Mouse (Mus musculus): ENCODE data around the gene Cym.

Gene Cym

DNA sequence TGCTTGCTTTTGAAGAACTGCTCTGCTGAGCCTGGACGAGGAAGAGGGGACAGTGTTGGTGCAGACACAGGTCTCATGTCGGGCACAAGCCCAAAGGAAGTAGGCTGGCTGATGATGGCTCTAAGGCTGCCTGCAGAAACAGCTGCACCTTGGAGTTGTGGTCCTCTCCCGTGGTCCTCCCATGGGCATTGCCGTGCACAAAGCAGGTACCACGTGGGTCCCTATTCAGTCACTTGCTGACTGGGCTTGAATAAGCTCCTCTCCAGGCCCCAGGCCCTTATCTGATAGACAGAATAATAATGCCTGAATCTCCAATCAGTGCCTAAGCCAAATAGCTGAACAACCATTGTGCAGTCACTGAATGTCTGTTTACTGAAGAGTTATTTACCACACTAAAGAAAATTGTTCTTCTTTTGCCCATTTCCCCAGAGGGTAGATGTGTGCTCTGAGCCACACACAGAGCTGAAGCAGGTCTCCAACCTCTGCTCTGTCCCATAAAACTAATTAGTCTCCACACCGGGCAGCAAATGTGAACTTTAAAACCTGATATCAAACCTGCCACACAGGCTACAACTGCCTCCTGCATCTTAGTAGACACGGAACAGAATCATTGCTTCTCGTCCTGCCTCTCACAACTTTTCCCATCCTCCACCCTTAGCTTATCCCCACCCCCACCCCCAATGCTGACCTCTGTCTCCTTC lies 5.0 kb downstream of the Cym start:
- Histone ChIP-seq H3K27me3 (ENCODE audit: insufficient read depth, low read length) (0 out of 2 replicates have a peak, but pooled peaks cover 8% of the 10 kb centered on the region), H3K4me3 (replicated peaks; ENCODE audit: low read length) (no peak overlapping the region), H3K9me3 (ENCODE audit: low read length) (no peaks in the 10 kb centered on the region), H3K36me3 (ENCODE audit: insufficient read depth, low read length) (no peaks in the 10 kb centered on the region), H3K4me1 (replicated peaks; ENCODE audit: low read depth, low read length) (no peaks in the 10 kb centered on the region)
- TF ChIP-seq POU5F1 (IDR thresholded peaks at IDR 0.05; ENCODE audit: borderline replicate concordance, low read length) = no peak
- TF ChIP-seq CTCF (conservative IDR thresholded peaks at IDR 0.05; ENCODE audit: low read length) = no peak
- no peak for TF ChIP-seq NANOG (IDR thresholded peaks at IDR 0.05; ENCODE audit: borderline replicate concordance, low read length)

GRCm38 (mm10) chr3:107214606-107215005 lies 6.9 kb downstream of the Cym start:
- Histone ChIP-seq H3K9me3 (ENCODE audit: low read length) (no peaks in the 10 kb centered on the region), H3K27me3 (ENCODE audit: insufficient read depth, low read length) (0 out of 2 replicates have a peak, but pooled peaks cover 8% of the 10 kb centered on the region), H3K4me3 (replicated peaks; ENCODE audit: low read length) (no peak overlapping the region), H3K36me3 (ENCODE audit: insufficient read depth, low read length) (no peaks in the 10 kb centered on the region), H3K4me1 (replicated peaks; ENCODE audit: low read depth, low read length) (no peaks in the 10 kb centered on the region)
- TF ChIP-seq CTCF (conservative IDR thresholded peaks at IDR 0.05; ENCODE audit: low read length) = no peak
- no peak for TF ChIP-seq POU5F1 (IDR thresholded peaks at IDR 0.05; ENCODE audit: borderline replicate concordance, low read length)
- no peak for TF ChIP-seq NANOG (IDR thresholded peaks at IDR 0.05; ENCODE audit: borderline replicate concordance, low read length)

GRCm38 (mm10) chr3:107207625-107208253 lies 13.8 kb downstream of the Cym start:
- Histone ChIP-seq H3K4me1 (replicated peaks; ENCODE audit: low read depth, low read length) (peaks cover 8% of the 10 kb centered on the region), H3K9me3 (ENCODE audit: low read length) (no peaks in the 10 kb centered on the region), H3K4me3 (replicated peaks; ENCODE audit: low read length) (no peak overlapping the region), H3K36me3 (ENCODE audit: insufficient read depth, low read length) (no peaks in the 10 kb centered on the region), H3K27me3 (ENCODE audit: insufficient read depth, low read length) (0 out of 2 replicates have a peak, but pooled peaks cover 5% of the 10 kb centered on the region)
- no peak for TF ChIP-seq NANOG (IDR thresholded peaks at IDR 0.05; ENCODE audit: borderline replicate concordance, low read length)

DNA sequence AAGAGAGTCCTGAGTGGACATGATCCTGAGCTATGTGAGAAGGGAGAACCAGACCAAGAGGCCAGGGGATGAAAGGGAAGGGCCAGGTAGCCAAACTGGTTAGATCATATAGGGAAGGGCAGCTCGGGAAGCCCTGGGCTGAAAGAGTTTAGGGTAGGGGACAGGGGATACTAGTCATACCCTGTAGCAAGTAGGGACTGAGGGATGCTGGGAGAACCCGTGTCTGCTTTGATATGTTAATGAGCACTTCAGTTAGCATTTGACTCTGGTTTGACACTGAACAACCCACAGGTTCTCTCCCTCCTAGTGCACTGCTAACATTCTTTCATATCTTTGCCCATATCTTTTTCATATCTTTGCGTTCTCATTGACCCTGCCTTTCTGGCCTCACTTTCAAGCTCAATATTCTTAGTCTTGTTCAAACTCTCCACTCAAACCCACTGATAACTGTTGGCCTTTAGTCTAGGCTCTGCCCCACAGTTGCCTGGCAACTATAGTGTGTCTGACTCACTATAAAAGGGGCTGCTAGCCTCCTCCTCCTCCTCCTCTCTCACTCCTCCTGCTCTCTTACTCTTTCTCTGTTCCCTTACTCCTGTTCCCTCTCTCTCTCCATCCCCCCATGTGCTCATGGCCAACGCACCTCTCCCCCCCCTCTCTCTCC lies 14.9 kb downstream of the Cym start:
- Histone ChIP-seq H3K4me3 (replicated peaks; ENCODE audit: low read length) (no peak overlapping the region), H3K36me3 (ENCODE audit: insufficient read depth, low read length) (no peaks in the 10 kb centered on the region), H3K9me3 (ENCODE audit: low read length) (no peaks in the 10 kb centered on the region), H3K4me1 (replicated peaks; ENCODE audit: low read depth, low read length) (peaks cover 8% of the 10 kb centered on the region), H3K27me3 (ENCODE audit: insufficient read depth, low read length) (0 out of 2 replicates have a peak, but pooled peaks cover 5% of the 10 kb centered on the region)
- TF ChIP-seq CTCF (conservative IDR thresholded peaks at IDR 0.05; ENCODE audit: low read length) (no peak), POU5F1 (IDR thresholded peaks at IDR 0.05; ENCODE audit: borderline replicate concordance, low read length) (no peak), NANOG (IDR thresholded peaks at IDR 0.05; ENCODE audit: borderline replicate concordance, low read length) (no peak)

DNA sequence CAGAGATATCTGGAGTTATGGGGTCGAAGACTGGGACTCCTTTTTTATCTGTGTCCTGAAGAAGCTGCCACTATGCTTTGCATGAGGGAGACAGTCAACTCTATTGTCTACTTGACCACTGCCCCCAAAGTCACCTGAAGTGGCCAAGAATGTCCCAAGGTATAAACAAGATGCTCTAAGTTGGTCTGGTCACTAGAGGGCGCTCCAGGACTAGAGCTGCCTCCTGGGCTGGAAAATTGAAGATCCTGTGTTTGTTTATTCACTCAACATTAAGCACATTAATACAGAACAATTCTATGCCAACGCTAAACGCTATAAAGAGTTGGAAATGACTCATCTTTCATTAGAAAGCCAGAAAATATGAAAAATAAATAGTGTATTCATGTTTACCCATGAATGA lies 15.5 kb downstream of the Cym start:
- H3K36me3 ChIP-seq (ENCODE audit: insufficient read depth, low read length) = no peaks in the 10 kb centered on the region
- peak; percentile 67 for TF ChIP-seq CTCF (conservative IDR thresholded peaks at IDR 0.05; ENCODE audit: low read length)
- TF ChIP-seq POU5F1 (IDR thresholded peaks at IDR 0.05; ENCODE audit: borderline replicate concordance, low read length) = no peak
- H3K27me3 ChIP-seq (ENCODE audit: insufficient read depth, low read length) = 0 out of 2 replicates have a peak, but pooled peaks cover 5% of the 10 kb centered on the region
- H3K4me3 ChIP-seq (replicated peaks; ENCODE audit: low read length) = no peak overlapping the region
- H3K9me3 ChIP-seq (ENCODE audit: low read length) = no peaks in the 10 kb centered on the region
- peaks cover 13% of the 10 kb centered on the region for H3K4me1 ChIP-seq (replicated peaks; ENCODE audit: low read depth, low read length)

- Histone ChIP-seq H3K9me3 (ENCODE audit: low read length) (no peaks in the 10 kb centered on the region), H3K36me3 (ENCODE audit: insufficient read depth, low read length) (no peaks in the 10 kb centered on the region), H3K4me3 (replicated peaks; ENCODE audit: low read length) (no peak overlapping the region), H3K27me3 (ENCODE audit: insufficient read depth, low read length) (peaks cover 5% of the 10 kb centered on the region; the same call in 1 of the 2 replicates), H3K4me1 (replicated peaks; ENCODE audit: low read depth, low read length) (peaks cover 13% of the 10 kb centered on the region)
- no peak for TF ChIP-seq NANOG (IDR thresholded peaks at IDR 0.05; ENCODE audit: borderline replicate concordance, low read length)
- no peak for TF ChIP-seq CTCF (conservative IDR thresholded peaks at IDR 0.05; ENCODE audit: low read length)
- no peak for TF ChIP-seq POU5F1 (IDR thresholded peaks at IDR 0.05; ENCODE audit: borderline replicate concordance, low read length)
Measured at GRCm38 (mm10) chr3:107205170-107205569, 16.4 kb downstream of the Cym start.

GRCm38 (mm10) chr3:107204413-107204812 lies 17.1 kb downstream of the Cym start:
- Histone ChIP-seq H3K9me3 (ENCODE audit: low read length) (no peaks in the 10 kb centered on the region), H3K4me3 (replicated peaks; ENCODE audit: low read length) (no peak overlapping the region), H3K36me3 (ENCODE audit: insufficient read depth, low read length) (no peaks in the 10 kb centered on the region), H3K27me3 (ENCODE audit: insufficient read depth, low read length) (peaks cover 5% of the 10 kb centered on the region; the same call in 1 of the 2 replicates), H3K4me1 (replicated peaks; ENCODE audit: low read depth, low read length) (peaks cover 13% of the 10 kb centered on the region)
- TF ChIP-seq POU5F1 (IDR thresholded peaks at IDR 0.05; ENCODE audit: borderline replicate concordance, low read length) = no peak
- TF ChIP-seq CTCF (conservative IDR thresholded peaks at IDR 0.05; ENCODE audit: low read length) = no peak
- TF ChIP-seq NANOG (IDR thresholded peaks at IDR 0.05; ENCODE audit: borderline replicate concordance, low read length) = no peak

DNA sequence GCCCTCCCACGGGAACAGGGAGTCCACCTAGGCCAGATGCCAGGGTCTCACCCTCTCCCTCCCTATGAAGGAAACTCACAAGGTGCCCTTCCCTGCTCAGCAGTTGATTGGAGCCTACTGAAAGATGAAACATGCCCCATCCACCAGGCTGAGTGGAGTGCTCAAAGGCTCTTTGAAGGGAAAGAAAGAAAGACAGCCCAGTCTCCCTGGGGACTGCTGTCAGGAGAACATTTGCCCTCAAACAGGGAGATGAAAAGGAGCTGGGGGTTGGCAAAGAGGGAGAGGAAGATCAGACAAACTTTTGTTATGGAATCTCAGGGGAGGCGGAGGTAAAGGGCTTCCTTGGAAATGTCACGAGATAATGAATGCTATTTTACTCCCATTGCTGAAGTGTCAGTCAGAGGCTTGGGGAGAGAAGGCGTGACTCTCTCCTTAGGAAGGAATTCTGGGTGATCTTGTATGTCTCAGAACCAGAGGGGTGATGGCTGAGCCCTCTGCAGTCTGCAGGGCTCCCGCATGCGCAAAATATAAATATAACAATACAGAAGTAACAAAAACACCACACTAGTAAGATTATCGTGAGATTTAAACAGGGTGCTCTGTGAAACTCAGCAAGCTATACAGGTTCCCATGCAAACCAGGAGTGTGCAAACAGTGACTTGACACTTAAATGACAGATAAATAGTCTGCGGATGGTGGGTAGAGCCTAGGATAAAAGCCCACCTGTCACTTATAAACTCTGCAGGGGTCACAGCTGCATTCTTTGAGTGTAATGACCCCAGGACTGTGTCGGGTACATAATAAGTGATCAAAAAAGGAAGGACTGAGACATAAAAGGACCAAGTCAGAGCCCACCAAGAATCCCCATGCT lies 20.0 kb downstream of the Cym start:
- TF ChIP-seq CTCF (conservative IDR thresholded peaks at IDR 0.05; ENCODE audit: low read length) (no peak), POU5F1 (IDR thresholded peaks at IDR 0.05; ENCODE audit: borderline replicate concordance, low read length) (no peak), NANOG (IDR thresholded peaks at IDR 0.05; ENCODE audit: borderline replicate concordance, low read length) (no peak)
- Histone ChIP-seq H3K36me3 (ENCODE audit: insufficient read depth, low read length) (no peaks in the 10 kb centered on the region), H3K9me3 (ENCODE audit: low read length) (no peaks in the 10 kb centered on the region), H3K4me1 (replicated peaks; ENCODE audit: low read depth, low read length) (peaks cover 10% of the 10 kb centered on the region), H3K4me3 (replicated peaks; ENCODE audit: low read length) (no peak overlapping the region), H3K27me3 (ENCODE audit: insufficient read depth, low read length) (peaks cover 5% of the 10 kb centered on the region; the same call in 1 of the 2 replicates)

Measured in E14TG2a.4 (cell line).